Mouse (Mus musculus) CH12.LX (cell line): ENCODE measurements around the gene Ctsw. TPM values are rescaled to one million over a fixed set of nuclear protein-coding genes. Genes with fewer than 3 reads are reported as not detected.

Experiments
- DNase-seq: peaks from one replicate; pipeline ENCODE4 v3.0.0-alpha.2; 2013; ENCODE audit errors: extremely low read depth
- H3K27ac ChIP-seq: 2 replicates; pipeline ENCODE4 v1.5.1; 2012; ENCODE audit warnings: low read depth, mild to moderate bottlenecking, control low read depth, moderate library complexity; ENCODE audit not compliant: insufficient read depth
- H3K27me3 ChIP-seq: replicated peaks from 2 replicates; pipeline ENCODE3; 2012; ENCODE audit warnings: inconsistent platforms
- H3K36me3 ChIP-seq, 2 experiments: replicated peaks in 1 of 2; 2 replicates each; pipeline versions ENCODE3 to v1.6.1; 2012; ENCODE audit warnings: inconsistent platforms in 1 of 2, low read length in 1 of 2, mild to moderate bottlenecking in 1 of 2, mixed read lengths in 1 of 2, moderate library complexity in 1 of 2; ENCODE audit not compliant: control insufficient read depth in 1 of 2, insufficient read depth in 1 of 2
- H3K4me1 ChIP-seq, 2 experiments: 2 replicates each; pipeline ENCODE4 v1.6.1; 2012; ENCODE audit warnings: inconsistent platforms in 1 of 2, moderate library complexity in 1 of 2; ENCODE audit not compliant: insufficient read depth in 2 of 2, control insufficient read depth in 1 of 2
- H3K4me2 ChIP-seq: 2 replicates; pipeline ENCODE4 v1.6.1; 2012; ENCODE audit warnings: low read depth, mild to moderate bottlenecking, control low read depth; ENCODE audit not compliant: poor library complexity, insufficient read depth, severe bottlenecking
- H3K4me3 ChIP-seq, 3 experiments: fragments of 150-350 bp in 1 of 3; sonication (generic) in 1 of 3; replicated peaks in 1 of 3; 2 replicates each; pipeline versions ENCODE3 to v1.5.1; 2011 to 2012; ENCODE audit warnings: low read depth in 2 of 3, low read length in 2 of 3, mild to moderate bottlenecking in 2 of 3, moderate library complexity in 2 of 3, control low read depth in 1 of 3, improper control_type of control experiment in 1 of 3, inconsistent platforms in 1 of 3, mixed read lengths in 1 of 3; ENCODE audit not compliant: poor library complexity in 1 of 3
- H3K79me2 ChIP-seq: replicated peaks from 2 replicates; pipeline ENCODE4 v1.6.1; 2012; ENCODE audit warnings: mild to moderate bottlenecking, moderate library complexity; ENCODE audit not compliant: control insufficient read depth, poor library complexity, insufficient read depth, severe bottlenecking; ENCODE audit errors: extremely low read depth
- H3K9ac ChIP-seq: 2 replicates; pipeline ENCODE4 v1.6.1; 2012; ENCODE audit warnings: low read depth, mild to moderate bottlenecking, control low read depth, moderate library complexity; ENCODE audit not compliant: insufficient read depth
- H3K9me3 ChIP-seq: replicated peaks from 2 replicates; pipeline ENCODE3; 2012; ENCODE audit warnings: low read length, inconsistent platforms, mixed read lengths
- BHLHE40 ChIP-seq: IDR thresholded peaks from 2 replicates; pipeline ENCODE4 v1.6.1; 2011; ENCODE audit warnings: mild to moderate bottlenecking, low read depth, low read length, improper control_type of control experiment
- CHD1 ChIP-seq: IDR thresholded peaks from 2 replicates; pipeline ENCODE4 v1.6.1; 2012; ENCODE audit warnings: low read depth, low read length, improper control_type of control experiment, inconsistent platforms
- CHD2 ChIP-seq: IDR thresholded peaks from 2 replicates; pipeline ENCODE4 v1.6.1; 2011; ENCODE audit warnings: low read length, improper control_type of control experiment
- E2F4 ChIP-seq: IDR thresholded peaks from 2 replicates; pipeline ENCODE4 v1.6.1; 2011; ENCODE audit warnings: low read depth, low read length, improper control_type of control experiment; ENCODE audit not compliant: insufficient replicate concordance
- EP300 ChIP-seq: IDR thresholded peaks from 2 replicates; pipeline ENCODE4 v1.6.1; 2011; ENCODE audit warnings: low read length, improper control_type of control experiment
- GABPA ChIP-seq: IDR thresholded peaks from 2 replicates; pipeline ENCODE4 v1.6.1; 2012; ENCODE audit warnings: low read depth, low read length, improper control_type of control experiment, inconsistent platforms; ENCODE audit not compliant: insufficient replicate concordance
- HCFC1 ChIP-seq: IDR thresholded peaks from 2 replicates; pipeline ENCODE4 v1.6.1; 2012; ENCODE audit warnings: low read depth, mild to moderate bottlenecking, inconsistent platforms, low read length, improper control_type of control experiment
- JUN ChIP-seq: IDR thresholded peaks from 2 replicates; pipeline ENCODE4 v1.6.1; 2011; ENCODE audit warnings: low read depth, mild to moderate bottlenecking, low read length, improper control_type of control experiment, moderate library complexity; ENCODE audit not compliant: insufficient read depth
- MAFK ChIP-seq: IDR thresholded peaks from 2 replicates; pipeline ENCODE4 v1.6.1; 2011; ENCODE audit warnings: low read length, improper control_type of control experiment; ENCODE audit not compliant: insufficient replicate concordance
- MAX ChIP-seq: IDR thresholded peaks from 2 replicates; pipeline ENCODE4 v1.6.1; 2011; ENCODE audit warnings: low read length, improper control_type of control experiment
- MAZ ChIP-seq: IDR thresholded peaks from 2 replicates; pipeline ENCODE4 v1.6.1; 2012; ENCODE audit warnings: low read depth, mild to moderate bottlenecking, inconsistent platforms, low read length, improper control_type of control experiment, moderate library complexity
- MXI1 ChIP-seq: IDR thresholded peaks from 2 replicates; pipeline ENCODE4 v1.6.1; 2011; ENCODE audit warnings: mild to moderate bottlenecking, low read depth, low read length, improper control_type of control experiment
- POLR2AphosphoS2 ChIP-seq: IDR thresholded peaks from 2 replicates; pipeline ENCODE4 v1.6.1; 2011; ENCODE audit warnings: low read depth, low read length, improper control_type of control experiment
- RCOR1 ChIP-seq: conservative IDR thresholded peaks from 2 replicates; pipeline ENCODE4 v1.6.1; 2012; ENCODE audit warnings: low read depth, mild to moderate bottlenecking, inconsistent platforms, low read length, improper control_type of control experiment
- SIN3A ChIP-seq: IDR thresholded peaks from 2 replicates; pipeline ENCODE4 v1.6.1; 2012; ENCODE audit warnings: low read length, improper control_type of control experiment, inconsistent platforms
- SMC3 ChIP-seq: IDR thresholded peaks from 2 replicates; pipeline ENCODE4 v1.6.1; 2011; ENCODE audit warnings: low read depth, low read length, improper control_type of control experiment
- USF1 ChIP-seq: IDR thresholded peaks from 2 replicates; pipeline ENCODE4 v1.6.1; 2014; ENCODE audit warnings: low read depth, mild to moderate bottlenecking, inconsistent platforms, low read length, improper control_type of control experiment
- ZC3H11A ChIP-seq: IDR thresholded peaks from 2 replicates; pipeline ENCODE4 v1.6.1; 2012; ENCODE audit warnings: low read depth, mild to moderate bottlenecking, inconsistent platforms, low read length, improper control_type of control experiment
- ZMIZ1 ChIP-seq: IDR thresholded peaks from 2 replicates; pipeline ENCODE4 v1.6.1; 2012; ENCODE audit warnings: low read depth, mild to moderate bottlenecking, inconsistent platforms, low read length, improper control_type of control experiment
- dilution Hi-C: fragments of 300-500 bp; cut with MboI; formaldehyde crosslinking; loops from 2 replicates; pipeline ENCODE4 v1.14.3; 2020; ENCODE audit warnings: low sequenced_read_pairs; ENCODE audit not compliant: extremely low pct_unique_long_range_greater_than_20kb, extremely low pct_ligation_motif_present
- in situ Hi-C: fragments of 300-500 bp; cut with MboI; formaldehyde crosslinking; loops from 3 replicates; pipeline ENCODE4 v1.14.3; 2019; ENCODE audit warnings: low sequenced_read_pairs, low pct_ligation_motif_present, low pct_unique_long_range_greater_than_20kb, mixed read lengths
- polyA plus RNA-seq: library from polyadenylated mRNA; unstranded; fragments of >175 nt; gene quantifications from 2 replicates; pipeline ENCODE4 v1.2.1, GENCODE M21; 2012; ENCODE audit warnings: low read depth; ENCODE audit not compliant: insufficient read length
- total RNA-seq, 2 experiments: library from RNA; depleted of rRNA; stranded (reverse); fragments of 300-350 nt in 1 of 2; fragments of >200 nt in 1 of 2; gene quantifications; 2 replicates each; pipeline ENCODE4 v1.2.3; 2012 to 2014

The Ctsw gene
- total and polyA plus RNA-seq, 3 experiments, result 0.23 to 1.1 (median 0.38) TPM

- peak overlapping the region in 1 of 3 experiments; percentile 38 for H3K4me3 ChIP-seq
- DNase-seq, result no peak
Measured at GRCm38 (mm10) chr19:5448354-5449150, 19.8 kb downstream of the Ctsw start.

GRCm38 (mm10) chr19:5447515-5448353 is 20.6 kb downstream of the Ctsw start, which contains the start of gene Fosl1:
Gene Fosl1 (plus strand): TSS chr19:5447547.
- DNase-seq, result peak; percentile 42
- Histone ChIP-seq H3K27ac (no peak within 1 kb of the TSS), H3K9ac (no peak within 1 kb of the TSS), H3K9me3 (no peaks in the 10 kb centered on the region), H3K4me3 (peak within 1 kb of the TSS; percentile 7 to 47 (median 38)), H3K36me3 (peaks cover 0 to 1% of the 10 kb centered on the region in 2 experiments), H3K27me3 (peaks cover 40% of the 10 kb centered on the region), H3K4me1 (peaks cover 9 to 20% of the 10 kb centered on the region in 2 experiments), H3K4me2 (peak within 1 kb of the TSS; percentile 83), H3K79me2 (no peaks in the 10 kb centered on the region)
- in situ Hi-C loops (no loop called here), dilution Hi-C loops (no loop called here)
- TF ChIP-seq SMC3 (no peak), USF1 (no peak), MAZ (0 out of 2 replicates have a peak, but pooled peaks have one; percentile 11), POLR2AphosphoS2 (no peak), MXI1 (peak; percentile 19; the same call in 1 of the 2 replicates), CHD2 (0 out of 2 replicates have a peak, but pooled peaks have one; percentile 16), RCOR1 (no peak), ZMIZ1 (no peak), CHD1 (0 out of 2 replicates have a peak, but pooled peaks have one; percentile 61), SIN3A (peak; percentile 64; the same call in 1 of the 2 replicates), JUN (no peak), EP300 (no peak), ZC3H11A (no peak), E2F4 (no peak), HCFC1 (peak; percentile 22; the same call in 1 of the 2 replicates)

More at GRCm38 (mm10) chr19:5448354-5449150, 19.8 kb downstream of the Ctsw start:
- Histone ChIP-seq H3K27ac (no peak overlapping the region), H3K4me1 (peaks cover 9 to 20% of the 10 kb centered on the region in 2 experiments), H3K9ac (no peak overlapping the region), H3K9me3 (no peaks in the 10 kb centered on the region), H3K27me3 (peaks cover 39% of the 10 kb centered on the region), H3K36me3 (peaks cover 0 to 1% of the 10 kb centered on the region in 2 experiments), H3K4me2 (peak overlapping the region; percentile 83), H3K79me2 (no peaks in the 10 kb centered on the region)
- in situ Hi-C loops (no loop called here), dilution Hi-C loops (no loop called here)
- TF ChIP-seq GABPA, result no peak
- peak; percentile 71; the same call in 1 of the 2 replicates for TF ChIP-seq MAX
- TF ChIP-seq BHLHE40, result peak; percentile 63; the same call in 1 of the 2 replicates
- 0 out of 2 replicates have a peak, but pooled peaks have one; percentile 5 for TF ChIP-seq MAFK
